Mouse (Mus musculus) hematopoietic multipotent progenitor cell, adult 10-12 weeks (in vitro differentiated cells): ENCODE results near the gene AV320801. TPM values are rescaled to one million over a fixed set of nuclear protein-coding genes. Genes with fewer than 3 reads are reported as not detected.

Experiments used
- polyA plus RNA-seq: library from polyadenylated mRNA; stranded (reverse); fragments of >175 nt; gene quantifications from 2 replicates; pipeline ENCODE4 v1.2.3, GENCODE M21; 2012; ENCODE audit warnings: low replicate concordance

Gene AV320801
- polyA plus RNA-seq = not detected in 2 replicates

DNA sequence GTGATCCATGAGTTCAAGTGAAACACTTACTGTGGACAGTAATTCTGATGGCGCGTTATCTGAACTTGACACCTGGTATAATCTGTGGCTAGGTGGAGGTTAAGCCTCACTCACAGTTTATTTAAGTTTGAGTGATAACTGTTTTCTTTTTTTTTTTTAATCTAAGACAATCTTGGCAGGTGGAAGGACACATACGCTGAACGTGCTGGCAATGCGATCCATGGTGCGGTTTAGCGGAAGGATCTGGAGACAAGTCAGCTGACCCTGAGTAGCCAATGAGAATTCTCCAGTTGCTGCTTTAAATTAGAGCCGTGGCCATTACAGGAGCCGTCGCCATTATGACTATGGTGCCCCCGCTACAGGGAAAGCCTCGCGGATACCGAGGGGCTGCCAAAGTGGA, at the start of gene AV320801:
Gene AV320801, plus strand, starts transcription at position 301 of the 400 bp plus-strand sequence.

Other genes with a start within 250 kb of the AV320801 start
- gene Pramel3, start 192.3 kb upstream of the AV320801 start, polyA plus RNA-seq = not detected in 2 replicates
- gene Gm5128, start 121.3 kb upstream of the AV320801 start, polyA plus RNA-seq = not detected in 2 replicates
- gene Gm7903, start 60.8 kb upstream of the AV320801 start, polyA plus RNA-seq = not detected in 2 replicates
- not detected in 2 replicates for gene Nxf7, start 104.2 kb downstream of the AV320801 start, polyA plus RNA-seq
- gene Prame, start 133.1 kb downstream of the AV320801 start, polyA plus RNA-seq = not detected in 2 replicates
- not detected in 2 replicates for gene Tcp11x2, start 199.2 kb downstream of the AV320801 start, polyA plus RNA-seq
- gene Tmsb15a, start 230.7 kb downstream of the AV320801 start, polyA plus RNA-seq = not detected in 2 replicates
- 0.63 and 2.4 TPM in 2 replicates for gene Armcx5, start 248.1 kb downstream of the AV320801 start, polyA plus RNA-seq
- 1.2 and 26.4 TPM in 2 replicates for gene Gprasp1, start 248.1 kb downstream of the AV320801 start, polyA plus RNA-seq